Mouse (Mus musculus) lung, postnatal 0 days (tissue): ENCODE data around the gene Gm20422. TPM values are rescaled to one million over a fixed set of nuclear protein-coding genes. Genes with fewer than 3 reads are reported as not detected.

ENCODE experiments used
- ATAC-seq: fragments of 200-750 bp; cut with Nextera tagmentation; 2 replicates; pipeline ENCODE4 v1.8.0; 2017; ENCODE audit warnings: moderate library complexity
- DNase-seq: peaks from one replicate; pipeline ENCODE4 v3.0.0-alpha.2; 2016; ENCODE audit warnings: low spot score
- H3K27ac ChIP-seq: fragments of 300-500 bp; sonication (generic); 2 replicates; pipeline ENCODE4 v1.5.1; 2014; ENCODE audit warnings: antibody characterized with exemption, mild to moderate bottlenecking, low read length, mixed read lengths
- H3K27me3 ChIP-seq: fragments of 300-500 bp; sonication (generic); replicated peaks from 2 replicates; pipeline ENCODE4 v1.6.1; 2014; ENCODE audit warnings: low read length, mixed read lengths; ENCODE audit not compliant: insufficient read depth
- H3K36me3 ChIP-seq: fragments of 300-500 bp; sonication (generic); 2 replicates; pipeline ENCODE4 v1.6.1; 2014; ENCODE audit warnings: low read length, mixed read lengths; ENCODE audit not compliant: insufficient read depth
- H3K4me1 ChIP-seq: fragments of 300-500 bp; sonication (generic); 2 replicates; pipeline ENCODE4 v1.6.1; 2014; ENCODE audit warnings: antibody characterized with exemption, low read depth, low read length, mixed read lengths; ENCODE audit not compliant: insufficient read depth
- H3K4me2 ChIP-seq: fragments of 300-500 bp; sonication (generic); replicated peaks from 2 replicates; pipeline ENCODE4 v1.6.1; 2014; ENCODE audit warnings: low read depth, mild to moderate bottlenecking, low read length, moderate library complexity, mixed read lengths
- H3K4me3 ChIP-seq: fragments of 300-500 bp; sonication (generic); 2 replicates; pipeline ENCODE4 v1.5.1; 2014; ENCODE audit warnings: low read depth, low read length
- H3K9ac ChIP-seq: fragments of 300-500 bp; sonication (generic); replicated peaks from 2 replicates; pipeline ENCODE4 v1.6.1; 2014; ENCODE audit warnings: low read depth, mild to moderate bottlenecking
- H3K9me3 ChIP-seq: fragments of 300-500 bp; sonication (generic); 2 replicates; pipeline ENCODE4 v1.6.1; 2016; ENCODE audit warnings: low read length, mixed read lengths
- CTCF ChIP-seq: IDR thresholded peaks from 2 replicates; pipeline ENCODE4 v1.5.1; 2016; ENCODE audit warnings: antibody characterized with exemption, mild to moderate bottlenecking
- EP300 ChIP-seq: IDR thresholded peaks from 2 replicates; pipeline ENCODE4 v1.6.1; 2016; ENCODE audit warnings: antibody characterized with exemption, mild to moderate bottlenecking, control low read depth
- WGBS: fragments of 180-500 bp; shearing (Covaris S2); extraction: QIAGEN DNeasy Blood & Tissue Kit; methylation state at CpG from one replicate; pipeline ENCODE4 v1.1.7; 2014; 5-methylcytosine and 5-hydroxymethylcytosine counted together
- polyA plus RNA-seq: library from polyadenylated mRNA; unstranded; fragments of >200 nt; fragmentation: Nextera tagmentation; extraction: Ambion mirVana; gene quantifications from 2 replicates; pipeline ENCODE4 v1.2.1, GENCODE M21; 2015

The Gm20422 gene
- polyA plus RNA-seq, 1 experiment from 2014 or later = 0.41 TPM

- Histone ChIP-seq H3K9ac (no peak overlapping the region), H3K27me3 (no peaks in the 10 kb centered on the region), H3K4me2 (no peak overlapping the region), H3K36me3 (peaks cover 44% of the 10 kb centered on the region), H3K9me3 (no peaks in the 10 kb centered on the region), H3K27ac (no peak overlapping the region), H3K4me3 (no peak overlapping the region), H3K4me1 (no peaks in the 10 kb centered on the region)
- WGBS = 93% methylated on average over 6 of the region's 6 CpGs
- DNase-seq (no peak), ATAC-seq (no peak)
- no peak for TF ChIP-seq EP300
- TF ChIP-seq CTCF = no peak
Observed at GRCm38 (mm10) chr8:69804537-69804936, 29.9 kb upstream of the Gm20422 start.

GRCm38 (mm10) chr8:69803366-69803765 lies 28.7 kb upstream of the Gm20422 start:
- Histone ChIP-seq H3K9me3 (no peaks in the 10 kb centered on the region), H3K4me3 (no peak overlapping the region), H3K27me3 (no peaks in the 10 kb centered on the region), H3K36me3 (peaks cover 54% of the 10 kb centered on the region), H3K4me2 (no peak overlapping the region), H3K9ac (no peak overlapping the region), H3K27ac (no peak overlapping the region), H3K4me1 (no peaks in the 10 kb centered on the region)
- DNase-seq = no peak
- TF ChIP-seq EP300 (no peak), CTCF (no peak)
- no peak for ATAC-seq
- WGBS = 92% methylated on average over 7 of the region's 7 CpGs

DNA sequence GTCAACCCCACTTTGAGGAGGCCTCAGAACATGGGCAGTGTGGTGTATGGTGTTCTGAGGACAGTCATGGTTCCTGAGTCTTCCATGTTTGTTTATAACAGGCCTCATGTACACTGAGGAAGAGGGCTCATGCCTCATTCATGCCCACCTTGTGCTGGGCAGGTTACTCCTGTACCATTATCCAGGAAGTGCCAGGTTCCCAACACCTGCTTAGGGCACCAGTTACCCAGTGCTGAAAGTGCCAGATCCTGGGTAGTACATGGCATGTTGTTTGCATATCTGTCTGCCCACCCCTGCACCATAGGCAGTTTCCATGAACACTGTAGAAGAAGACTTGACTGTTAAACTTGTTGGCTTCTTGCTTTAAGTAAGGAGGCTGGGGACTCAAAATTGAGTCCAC lies 27.5 kb upstream of the Gm20422 start:
- DNase-seq (no peak), ATAC-seq (no peak)
- TF ChIP-seq EP300 (no peak), CTCF (no peak)
- H3K9ac ChIP-seq = no peak overlapping the region
- H3K9me3 ChIP-seq = no peaks in the 10 kb centered on the region
- H3K4me1 ChIP-seq = no peaks in the 10 kb centered on the region
- no peak overlapping the region for H3K27ac ChIP-seq
- no peak overlapping the region for H3K4me3 ChIP-seq
- H3K36me3 ChIP-seq = peaks cover 66% of the 10 kb centered on the region
- H3K4me2 ChIP-seq = no peak overlapping the region
- H3K27me3 ChIP-seq = no peaks in the 10 kb centered on the region

DNA sequence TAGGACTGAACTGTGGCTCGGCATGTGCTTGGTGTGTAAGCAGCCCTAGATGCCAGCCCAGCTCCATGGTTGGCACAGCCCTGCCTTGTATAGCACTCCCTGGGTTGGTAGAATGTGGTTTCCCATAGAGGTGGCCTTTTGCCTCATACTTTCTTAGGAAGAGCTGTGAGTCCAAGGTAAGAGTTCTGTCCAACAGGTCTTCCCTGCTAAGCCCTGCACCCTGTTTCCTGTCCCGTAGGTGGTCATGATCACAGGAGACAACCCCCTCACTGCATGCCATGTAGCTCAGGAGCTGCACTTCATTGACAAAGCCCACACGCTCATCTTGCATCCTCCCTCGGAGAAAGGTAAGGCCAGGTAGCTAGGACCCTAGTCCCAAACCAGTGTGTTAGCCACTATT lies 27.1 kb upstream of the Gm20422 start:
- Histone ChIP-seq H3K4me3 (no peak overlapping the region), H3K27ac (no peak overlapping the region), H3K4me2 (no peak overlapping the region), H3K36me3 (peaks cover 70% of the 10 kb centered on the region), H3K9me3 (no peaks in the 10 kb centered on the region), H3K27me3 (no peaks in the 10 kb centered on the region), H3K4me1 (no peaks in the 10 kb centered on the region), H3K9ac (no peak overlapping the region)
- 98% methylated on average over 4 of the region's 4 CpGs for WGBS
- no peak for DNase-seq
- TF ChIP-seq EP300 (no peak), CTCF (no peak)
- no peak for ATAC-seq

DNA sequence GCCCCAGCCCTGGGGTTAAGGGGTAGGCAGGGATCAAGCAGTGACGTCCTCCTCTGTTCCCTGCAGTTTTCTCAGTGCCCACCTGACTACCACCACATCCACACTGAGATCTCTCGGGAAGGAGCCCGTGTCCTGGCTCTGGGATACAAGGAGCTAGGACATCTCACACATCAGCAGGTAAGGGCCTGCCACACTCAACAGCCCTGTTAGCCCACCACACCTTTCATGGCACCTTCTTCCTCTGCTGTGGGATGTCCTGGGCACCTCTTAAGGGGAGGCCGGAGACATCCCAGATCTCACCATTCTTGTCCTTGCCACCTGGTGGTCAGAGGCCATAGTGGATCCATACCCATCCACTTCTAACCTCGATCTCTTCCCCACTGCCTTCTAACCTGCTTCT lies 25.3 kb upstream of the Gm20422 start:
- Histone ChIP-seq H3K4me1 (no peaks in the 10 kb centered on the region), H3K9ac (no peak overlapping the region), H3K36me3 (peaks cover 66% of the 10 kb centered on the region), H3K27me3 (no peaks in the 10 kb centered on the region), H3K4me3 (no peak overlapping the region), H3K9me3 (no peaks in the 10 kb centered on the region), H3K4me2 (no peak overlapping the region), H3K27ac (no peak overlapping the region)
- DNase-seq (no peak), ATAC-seq (no peak)
- TF ChIP-seq EP300 (no peak), CTCF (no peak)
- 90% methylated on average over 5 of the region's 5 CpGs for WGBS

DNA sequence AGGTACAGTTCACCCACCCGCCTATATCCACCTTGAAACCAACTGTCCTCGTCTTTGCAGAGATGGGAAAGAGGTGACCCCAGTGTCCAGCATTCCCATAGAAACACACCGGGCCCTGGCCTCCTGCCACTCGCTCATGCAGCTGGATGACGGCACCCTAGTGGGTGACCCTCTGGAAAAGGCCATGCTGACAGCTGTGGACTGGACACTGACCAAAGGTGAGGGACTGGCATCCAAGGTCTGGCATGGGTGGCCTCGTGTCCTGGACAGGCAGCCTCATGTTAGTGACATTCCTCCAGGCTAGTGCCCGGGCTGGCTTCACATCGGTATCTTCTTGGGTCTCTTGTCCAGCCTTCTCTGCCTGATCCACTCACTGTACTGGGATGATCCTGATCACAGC lies 24.6 kb upstream of the Gm20422 start:
- H3K9me3 ChIP-seq = no peaks in the 10 kb centered on the region
- no peak overlapping the region for H3K4me2 ChIP-seq
- no peaks in the 10 kb centered on the region for H3K4me1 ChIP-seq
- no peaks in the 10 kb centered on the region for H3K27me3 ChIP-seq
- DNase-seq (no peak), ATAC-seq (no peak)
- TF ChIP-seq EP300 (no peak), CTCF (no peak)
- H3K9ac ChIP-seq = no peak overlapping the region
- WGBS = 90% methylated on average over 8 of the region's 8 CpGs
- H3K36me3 ChIP-seq = peaks cover 63% of the 10 kb centered on the region
- H3K4me3 ChIP-seq = no peak overlapping the region
- no peak overlapping the region for H3K27ac ChIP-seq

DNA sequence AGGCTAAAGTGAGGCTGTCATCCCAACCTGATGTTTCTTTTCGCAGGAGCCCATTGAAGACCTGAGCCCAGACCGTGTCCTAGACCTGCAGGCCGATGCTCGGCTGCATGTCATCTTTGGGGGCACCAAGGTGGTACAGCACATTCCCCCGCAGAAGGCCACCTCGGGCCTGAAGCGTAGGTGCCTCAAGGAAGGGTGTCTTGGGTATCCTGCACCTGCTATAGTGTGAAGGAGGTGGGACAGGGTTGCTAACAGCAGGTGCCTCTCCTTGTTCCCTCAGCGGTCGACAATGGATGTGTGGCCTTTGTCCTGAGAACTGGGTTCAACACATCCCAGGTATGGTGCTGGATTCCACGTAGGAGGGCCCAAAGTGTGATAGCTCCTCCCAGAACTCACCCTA lies 23.0 kb upstream of the Gm20422 start:
- DNase-seq (no peak), ATAC-seq (no peak)
- H3K4me1 ChIP-seq = no peaks in the 10 kb centered on the region
- H3K27ac ChIP-seq = no peak overlapping the region
- no peak overlapping the region for H3K4me3 ChIP-seq
- H3K9me3 ChIP-seq = no peaks in the 10 kb centered on the region
- 94% methylated on average over 10 of the region's 10 CpGs for WGBS
- TF ChIP-seq EP300 (no peak), CTCF (no peak)
- H3K27me3 ChIP-seq = no peaks in the 10 kb centered on the region
- H3K9ac ChIP-seq = no peak overlapping the region
- no peak overlapping the region for H3K4me2 ChIP-seq
- H3K36me3 ChIP-seq = peaks cover 54% of the 10 kb centered on the region
